18 mouse cellular contexts compared by ENCODE assay signal in the genomic region with DNA sequence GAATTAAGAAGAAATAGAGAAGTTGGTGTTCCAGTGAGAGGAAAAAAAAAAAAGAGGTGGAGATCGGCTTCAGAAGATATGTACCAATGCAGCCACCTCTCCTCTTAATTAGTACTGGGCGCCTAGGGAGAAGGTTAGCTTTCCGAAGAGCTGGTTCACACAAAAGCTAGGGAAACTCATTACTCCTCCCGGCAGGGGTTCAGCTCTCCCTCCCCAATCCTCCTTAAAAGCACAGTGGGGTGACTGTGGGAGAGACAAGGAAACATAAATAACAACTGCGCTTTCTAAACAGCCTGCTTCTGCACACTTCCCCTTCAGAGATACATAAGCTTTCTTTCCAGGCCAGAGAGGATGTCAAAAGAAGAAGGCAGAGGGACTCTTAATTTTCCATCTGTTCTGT.
A peak's percentile ranks its signal among the peaks of the same experiment; 100 is the strongest.
DNase-seq lines count a peak whose midpoint lies in the region; ATAC-seq and TF ChIP-seq lines count a peak whose summit lies in the region.
"Had no signal": no experiment of that assay in that cellular context is flagged by ENCODE, and none has a peak within 500 bp of the region (broad histone marks: within the 10 kb centered on the region; RNA-seq: fewer than 3 reads in every experiment).

No protein-coding gene starts in this region.

- H3K27ac ChIP-seq in forebrain, embryonic 10.5 days = peak overlapping the region; percentile 25; the same call in 1 of the 2 replicates
- H3K27ac ChIP-seq in forebrain, embryonic 15.5 days (replicated peaks) = no peak overlapping the region
- H3K27ac ChIP-seq in kidney, postnatal 0 days = no peak overlapping the region
- no peak overlapping the region for H3K27ac ChIP-seq in kidney, embryonic 16.5 days (ENCODE audit: low read length)
- 0 out of 2 replicates have a peak overlapping the region, but pooled peaks have one; percentile 43 for H3K27ac ChIP-seq in hindbrain, embryonic 14.5 days
- peak overlapping the region; percentile 25; the same call in 1 of the 2 replicates for H3K27ac ChIP-seq in neural tube, embryonic 14.5 days (ENCODE audit: low read depth, low read length)
- no peak overlapping the region for H3K27ac ChIP-seq in gastrocnemius, adult 2 months
- H3K27ac ChIP-seq: layer of hippocampus, adult 2 months; left cerebral cortex, adult 2 months; limb, embryonic 13.5 days; liver, embryonic 15.5 days had no signal

- no peak overlapping the region for H3K4me2 ChIP-seq in forebrain, embryonic 15.5 days (replicated peaks)
- no peak overlapping the region for H3K4me2 ChIP-seq in kidney, postnatal 0 days (ENCODE audit: low read length)
- H3K4me2 ChIP-seq in kidney, embryonic 16.5 days (replicated peaks; ENCODE audit: low read depth, low read length) = no peak overlapping the region
- H3K4me2 ChIP-seq in hindbrain, embryonic 14.5 days (replicated peaks) = no peak overlapping the region
- H3K4me2 ChIP-seq in neural tube, embryonic 14.5 days (ENCODE audit: low read depth, low read length) = no peak overlapping the region
- H3K4me2 ChIP-seq: heart, embryonic 12.5 days; limb, embryonic 13.5 days; liver, embryonic 15.5 days had no signal

- intact Hi-C loops in heart, postnatal 36 days (cut with DNase I) = no loop called here
- intact Hi-C loops in gastrocnemius, adult 2 months (cut with DNase I) = no loop called here

- no peaks in the 10 kb centered on the region for H3K27me3 ChIP-seq in forebrain, embryonic 10.5 days (ENCODE audit: poor library complexity, severe bottlenecking)
- no peaks in the 10 kb centered on the region for H3K27me3 ChIP-seq in forebrain, embryonic 15.5 days
- H3K27me3 ChIP-seq in kidney, postnatal 0 days (ENCODE audit: insufficient read depth, low read length) = no peaks in the 10 kb centered on the region
- H3K27me3 ChIP-seq in kidney, embryonic 16.5 days (ENCODE audit: insufficient read depth, low read length) = no peaks in the 10 kb centered on the region
- no peaks in the 10 kb centered on the region for H3K27me3 ChIP-seq in hindbrain, embryonic 14.5 days (ENCODE audit: control insufficient read depth, insufficient read depth, low read length)
- no peaks in the 10 kb centered on the region for H3K27me3 ChIP-seq in neural tube, embryonic 14.5 days (ENCODE audit: control insufficient read depth, insufficient read depth, low read length)
- H3K27me3 ChIP-seq: heart, embryonic 12.5 days; limb, embryonic 13.5 days; liver, embryonic 15.5 days had no signal

- peak; percentile 25 for DNase-seq in forebrain, embryonic 10.5 days (ENCODE audit: extremely low spot score, low spot score)
- peak; percentile 49 for DNase-seq in kidney, postnatal 0 days (ENCODE audit: low spot score)
- DNase-seq in hindbrain, embryonic 14.5 days (ENCODE audit: low spot score) = peak; percentile 36
- no peak for DNase-seq in heart, postnatal 36 days
- DNase-seq in gastrocnemius, adult 2 months = no peak
- DNase-seq: cerebellum, adult 11 months; heart, postnatal 4 days; kidney, adult 11 months; thymus, postnatal 25 days had no signal

- H3K9ac ChIP-seq in forebrain, embryonic 15.5 days (replicated peaks) = no peak overlapping the region
- no peak overlapping the region for H3K9ac ChIP-seq in kidney, postnatal 0 days (ENCODE audit: low read depth, low read length)
- H3K9ac ChIP-seq in kidney, embryonic 16.5 days (replicated peaks; ENCODE audit: low read length) = no peak overlapping the region
- no peak overlapping the region; the same call in 1 of the 2 replicates for H3K9ac ChIP-seq in hindbrain, embryonic 14.5 days
- H3K9ac ChIP-seq in neural tube, embryonic 14.5 days (replicated peaks; ENCODE audit: low read depth, low read length) = no peak overlapping the region
- H3K9ac ChIP-seq: heart, embryonic 12.5 days; limb, embryonic 13.5 days; liver, embryonic 15.5 days had no signal

- H3K4me1 ChIP-seq in forebrain, embryonic 10.5 days = peaks cover 27% of the 10 kb centered on the region
- peaks cover 8% of the 10 kb centered on the region for H3K4me1 ChIP-seq in forebrain, embryonic 15.5 days
- H3K4me1 ChIP-seq in kidney, postnatal 0 days (replicated peaks; ENCODE audit: insufficient read depth, low read length) = no peaks in the 10 kb centered on the region
- 0 out of 2 replicates have a peak, but pooled peaks cover 9% of the 10 kb centered on the region for H3K4me1 ChIP-seq in kidney, embryonic 16.5 days (ENCODE audit: insufficient read depth, low read length)
- H3K4me1 ChIP-seq in hindbrain, embryonic 14.5 days (replicated peaks; ENCODE audit: control insufficient read depth, insufficient read depth, low read length) = peaks cover 15% of the 10 kb centered on the region
- H3K4me1 ChIP-seq in neural tube, embryonic 14.5 days (ENCODE audit: control insufficient read depth, insufficient read depth, low read length) = peaks cover 20% of the 10 kb centered on the region
- H3K4me1 ChIP-seq: heart, embryonic 12.5 days; liver, embryonic 15.5 days had no signal

- H3K36me3 ChIP-seq in forebrain, embryonic 10.5 days (replicated peaks) = no peaks in the 10 kb centered on the region
- H3K36me3 ChIP-seq in forebrain, embryonic 15.5 days = no peaks in the 10 kb centered on the region
- H3K36me3 ChIP-seq in kidney, postnatal 0 days (ENCODE audit: insufficient read depth, low read length) = no peaks in the 10 kb centered on the region
- H3K36me3 ChIP-seq in kidney, embryonic 16.5 days (ENCODE audit: insufficient read depth, low read length) = no peaks in the 10 kb centered on the region
- no peaks in the 10 kb centered on the region for H3K36me3 ChIP-seq in hindbrain, embryonic 14.5 days (replicated peaks; ENCODE audit: control insufficient read depth, insufficient read depth)
- no peaks in the 10 kb centered on the region for H3K36me3 ChIP-seq in neural tube, embryonic 14.5 days (ENCODE audit: control insufficient read depth, insufficient read depth, low read length)
- H3K36me3 ChIP-seq: heart, embryonic 12.5 days; limb, embryonic 13.5 days; liver, embryonic 15.5 days had no signal

- H3K4me3 ChIP-seq in forebrain, embryonic 10.5 days = no peak overlapping the region
- H3K4me3 ChIP-seq in forebrain, embryonic 15.5 days = no peak overlapping the region
- no peak overlapping the region for H3K4me3 ChIP-seq in kidney, postnatal 0 days (replicated peaks; ENCODE audit: low read depth, low read length)
- H3K4me3 ChIP-seq in kidney, embryonic 16.5 days (ENCODE audit: low read length) = no peak overlapping the region
- no peak overlapping the region for H3K4me3 ChIP-seq in hindbrain, embryonic 14.5 days (replicated peaks; ENCODE audit: low read length)
- H3K4me3 ChIP-seq in neural tube, embryonic 14.5 days (ENCODE audit: low read depth, low read length) = no peak overlapping the region
- no peak overlapping the region for H3K4me3 ChIP-seq in gastrocnemius, adult 2 months
- H3K4me3 ChIP-seq: heart, embryonic 12.5 days; layer of hippocampus, adult 2 months; left cerebral cortex, adult 2 months; limb, embryonic 13.5 days; liver, embryonic 15.5 days had no signal

- WGBS in forebrain, embryonic 10.5 days = 3% methylated on average over 5 of the region's 5 CpGs
- 5% methylated on average over 5 of the region's 5 CpGs for WGBS in forebrain, embryonic 15.5 days
- WGBS in kidney, postnatal 0 days = 16% methylated on average over 5 of the region's 5 CpGs
- 16% methylated on average over 5 of the region's 5 CpGs for WGBS in kidney, embryonic 16.5 days
- 5% methylated on average over 5 of the region's 5 CpGs for WGBS in hindbrain, embryonic 14.5 days
- 2% methylated on average over 5 of the region's 5 CpGs for WGBS in neural tube, embryonic 14.5 days

- ATAC-seq in forebrain, embryonic 15.5 days (replicated peaks) = no peak
- no peak for ATAC-seq in kidney, postnatal 0 days (replicated peaks; ENCODE audit: low FRiP score, low read depth)
- ATAC-seq in kidney, embryonic 16.5 days (ENCODE audit: low FRiP score, low TSS enrichment) = no peak
- ATAC-seq in hindbrain, embryonic 14.5 days (ENCODE audit: low FRiP score) = peak; percentile 68; the same call in 1 of the 2 replicates
- ATAC-seq in neural tube, embryonic 14.5 days (ENCODE audit: low read depth) = peak; percentile 74
- ATAC-seq: activated CD4-positive, CD25-positive, alpha-beta regulatory T cell, adult 4 months had no signal

- no peak for TF ChIP-seq CTCF in kidney, postnatal 0 days (IDR thresholded peaks at IDR 0.05; ENCODE audit: low read depth)
- no peak for TF ChIP-seq CTCF in gastrocnemius, adult 2 months (IDR thresholded peaks at IDR 0.05)

- no peaks in the 10 kb centered on the region for H3K9me3 ChIP-seq in forebrain, embryonic 10.5 days
- no peaks in the 10 kb centered on the region for H3K9me3 ChIP-seq in forebrain, embryonic 15.5 days
- no peaks in the 10 kb centered on the region for H3K9me3 ChIP-seq in kidney, postnatal 0 days (replicated peaks; ENCODE audit: low read length)
- H3K9me3 ChIP-seq in kidney, embryonic 16.5 days (ENCODE audit: low read length) = no peaks in the 10 kb centered on the region
- H3K9me3 ChIP-seq in hindbrain, embryonic 14.5 days (ENCODE audit: control insufficient read depth, low read length) = no peaks in the 10 kb centered on the region
- H3K9me3 ChIP-seq in neural tube, embryonic 14.5 days (ENCODE audit: control insufficient read depth, low read length) = no peaks in the 10 kb centered on the region
- H3K9me3 ChIP-seq: heart, embryonic 12.5 days; limb, embryonic 13.5 days; liver, embryonic 15.5 days had no signal

Comparison
In these comparisons a context has a peak if more than half of its experiments do, and no peak if none do; other contexts are left out.
1. H3K27ac ChIP-seq: peak in forebrain, embryonic 10.5 days (single experiment), hindbrain, embryonic 14.5 days (single experiment) and neural tube, embryonic 14.5 days (single experiment); none in forebrain, embryonic 15.5 days (single experiment), kidney, postnatal 0 days (single experiment), kidney, embryonic 16.5 days (single experiment) and gastrocnemius, adult 2 months (single experiment).
2. DNase-seq: peak in forebrain, embryonic 10.5 days (single experiment), kidney, postnatal 0 days (single experiment) and hindbrain, embryonic 14.5 days (single experiment); none in heart, postnatal 36 days (0 of 2) and gastrocnemius, adult 2 months (single experiment).
3. ATAC-seq: peak in hindbrain, embryonic 14.5 days (single experiment) and neural tube, embryonic 14.5 days (single experiment); none in forebrain, embryonic 15.5 days (single experiment), kidney, postnatal 0 days (single experiment) and kidney, embryonic 16.5 days (single experiment).